Mouse (Mus musculus): ENCODE data around the gene Bpifa1.

GRCm38 (mm10) chr2:154193994-154194504 is 51.4 kb downstream of the Bpifa1 start:
- TF ChIP-seq EP300 (IDR thresholded peaks at IDR 0.05; ENCODE audit: insufficient read depth, low read depth, low read length) = no peak
- TF ChIP-seq POLR2A (IDR thresholded peaks at IDR 0.05; ENCODE audit: insufficient read depth, low read length) = no peak
